Mouse (Mus musculus) heart, embryonic 11.5 days (tissue): ENCODE data around the gene Fntb. TPM values are rescaled to one million over a fixed set of nuclear protein-coding genes. Genes with fewer than 3 reads are reported as not detected.
A peak's percentile ranks its signal among the peaks of the same experiment; 100 is the strongest.

Experiments
- ATAC-seq: fragments of 200-750 bp; cut with Nextera tagmentation; replicated peaks from 2 replicates; pipeline ENCODE4 v1.8.0; 2017; ENCODE audit warnings: moderate library complexity; ENCODE audit not compliant: insufficient number of reproducible peaks, low FRiP score, low TSS enrichment
- H3K27ac ChIP-seq: fragments of 300-500 bp; sonication (generic); 2 replicates; pipeline ENCODE4 v1.5.1; 2014; ENCODE audit warnings: mild to moderate bottlenecking, low read depth, low read length
- H3K27me3 ChIP-seq: fragments of 300-500 bp; sonication (generic); 2 replicates; pipeline ENCODE4 v1.6.1; 2014; ENCODE audit warnings: mild to moderate bottlenecking, low read length, mixed read lengths; ENCODE audit not compliant: control insufficient read depth, insufficient read depth
- H3K36me3 ChIP-seq: fragments of 300-500 bp; sonication (generic); 2 replicates; pipeline ENCODE4 v1.6.1; 2014; ENCODE audit warnings: mild to moderate bottlenecking, low read length, moderate library complexity, mixed read lengths; ENCODE audit not compliant: control insufficient read depth, insufficient read depth
- H3K4me1 ChIP-seq: fragments of 300-500 bp; sonication (generic); 2 replicates; pipeline ENCODE4 v1.6.1; 2014; ENCODE audit warnings: low read length; ENCODE audit not compliant: control insufficient read depth, insufficient read depth
- H3K4me2 ChIP-seq: fragments of 300-500 bp; sonication (generic); 2 replicates; pipeline ENCODE4 v1.6.1; 2014; ENCODE audit warnings: mild to moderate bottlenecking, moderate library complexity
- H3K4me3 ChIP-seq: fragments of 300-500 bp; sonication (generic); 2 replicates; pipeline ENCODE4 v1.5.1; 2014; ENCODE audit warnings: low read depth, low read length
- H3K9ac ChIP-seq: fragments of 300-500 bp; sonication (generic); 2 replicates; pipeline ENCODE4 v1.6.1; 2014; ENCODE audit warnings: mild to moderate bottlenecking, low read depth, low read length, moderate library complexity
- H3K9me3 ChIP-seq: fragments of 300-500 bp; sonication (generic); replicated peaks from 2 replicates; pipeline ENCODE4 v1.6.1; 2016; ENCODE audit warnings: low read length; ENCODE audit not compliant: control insufficient read depth
- WGBS: fragments of 180-500 bp; shearing (Covaris S2); extraction: QIAGEN DNeasy Blood & Tissue Kit; methylation state at CpG from one replicate; pipeline ENCODE4 v1.1.7; 2014; ENCODE audit not compliant: insufficient replicate concordance; 5-methylcytosine and 5-hydroxymethylcytosine counted together
- polyA plus RNA-seq: library from polyadenylated mRNA; unstranded; fragments of >200 nt; fragmentation: Nextera tagmentation; extraction: Ambion mirVana; gene quantifications from 2 replicates; pipeline ENCODE4 v1.2.1, GENCODE M21; 2014

Fntb gene
- polyA plus RNA-seq, 1 experiment from 2014 or later = 30.7 TPM

GRCm38 (mm10) chr12:76874826-76875225 lies 109.4 kb downstream of the Fntb start:
- ATAC-seq = no peak
- no peak overlapping the region for H3K4me2 ChIP-seq
- no peaks in the 10 kb centered on the region for H3K27me3 ChIP-seq
- no peak overlapping the region for H3K9ac ChIP-seq
- H3K27ac ChIP-seq = no peak overlapping the region
- H3K9me3 ChIP-seq = no peaks in the 10 kb centered on the region
- peaks cover 10% of the 10 kb centered on the region for H3K4me1 ChIP-seq
- WGBS = 67% methylated on average over 9 of the region's 9 CpGs
- H3K4me3 ChIP-seq = no peak overlapping the region
- H3K36me3 ChIP-seq = no peaks in the 10 kb centered on the region

DNA sequence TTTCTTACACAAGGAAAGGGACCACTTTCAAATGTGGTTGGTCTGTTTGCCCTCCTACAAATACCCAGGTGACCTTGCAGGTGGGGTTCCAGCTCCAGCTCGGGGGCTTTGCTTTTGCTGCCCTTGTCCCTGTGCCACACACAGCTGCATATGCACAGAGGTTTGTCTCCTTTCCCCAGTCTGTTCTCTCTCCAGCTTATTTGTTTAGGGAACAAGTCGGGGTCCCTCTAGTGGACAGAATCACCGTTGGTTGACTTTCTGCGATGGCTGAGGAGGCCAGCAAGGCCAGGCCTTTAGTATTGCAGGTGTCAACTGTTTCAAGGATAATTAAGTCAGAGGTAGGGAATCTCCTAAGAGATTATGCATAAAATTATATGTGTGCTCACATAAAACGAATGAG lies 113.9 kb downstream of the Fntb start:
- ATAC-seq = no peak

GRCm38 (mm10) chr12:76880131-76880530 lies 114.7 kb downstream of the Fntb start:
- ATAC-seq = no peak

More for the DNA sequence above, 113.9 kb downstream of the Fntb start:
- WGBS = 4% methylated on average over 5 of the region's 5 CpGs
- Histone ChIP-seq H3K4me3 (no peak overlapping the region), H3K9ac (no peak overlapping the region), H3K27ac (no peak overlapping the region), H3K4me1 (peaks cover 9% of the 10 kb centered on the region; the same call in 1 of the 2 replicates), H3K9me3 (no peaks in the 10 kb centered on the region), H3K4me2 (no peak overlapping the region), H3K36me3 (no peaks in the 10 kb centered on the region), H3K27me3 (no peaks in the 10 kb centered on the region)

GRCm38 (mm10) chr12:76883824-76884223 lies 118.4 kb downstream of the Fntb start:
- 37% methylated on average over 9 of the region's 9 CpGs for WGBS
- H3K27me3 ChIP-seq = no peaks in the 10 kb centered on the region
- H3K4me1 ChIP-seq = peaks cover 9% of the 10 kb centered on the region; the same call in 1 of the 2 replicates
- no peaks in the 10 kb centered on the region for H3K36me3 ChIP-seq
- H3K4me2 ChIP-seq = peak overlapping the region; percentile 9; the same call in 1 of the 2 replicates
- peak; percentile 67; the same call in 1 of the 2 replicates for ATAC-seq
- no peak overlapping the region for H3K4me3 ChIP-seq
- H3K27ac ChIP-seq = 0 out of 2 replicates have a peak overlapping the region, but pooled peaks have one; percentile 18
- no peak overlapping the region for H3K9ac ChIP-seq
- no peaks in the 10 kb centered on the region for H3K9me3 ChIP-seq

More at GRCm38 (mm10) chr12:76880131-76880530, 114.7 kb downstream of the Fntb start:
- no peaks in the 10 kb centered on the region for H3K36me3 ChIP-seq
- no peak overlapping the region for H3K4me3 ChIP-seq
- H3K4me2 ChIP-seq = no peak overlapping the region
- H3K9me3 ChIP-seq = no peaks in the 10 kb centered on the region
- no peak overlapping the region for H3K27ac ChIP-seq
- H3K9ac ChIP-seq = no peak overlapping the region
- peaks cover 9% of the 10 kb centered on the region; the same call in 1 of the 2 replicates for H3K4me1 ChIP-seq
- H3K27me3 ChIP-seq = no peaks in the 10 kb centered on the region
- 82% methylated on average over 4 of the region's 4 CpGs for WGBS

DNA sequence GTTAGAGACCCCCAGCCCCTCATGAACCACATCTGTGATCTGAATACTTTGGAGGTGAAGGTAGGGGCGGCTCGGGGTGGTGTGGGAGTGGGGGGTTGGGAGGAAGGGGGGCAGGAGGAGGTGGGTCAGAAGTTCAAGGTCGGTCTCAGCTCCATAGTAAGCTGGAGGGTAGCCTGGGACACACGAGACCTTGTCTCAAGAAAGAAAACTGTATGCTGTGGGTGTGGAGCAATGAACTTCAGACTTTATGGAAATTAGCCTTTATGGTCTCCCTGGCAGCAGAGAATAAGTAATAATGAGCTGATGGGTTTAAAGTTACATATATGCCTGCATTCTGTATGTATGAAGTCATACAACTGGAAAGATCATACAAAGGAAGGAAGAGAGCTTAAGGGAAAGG lies 119.7 kb downstream of the Fntb start:
- Histone ChIP-seq H3K36me3 (no peaks in the 10 kb centered on the region), H3K27ac (no peak overlapping the region)
- 90% methylated on average over 4 of the region's 4 CpGs for WGBS

GRCm38 (mm10) chr12:76886826-76887225 lies 121.4 kb downstream of the Fntb start:
- Histone ChIP-seq H3K36me3 (no peaks in the 10 kb centered on the region), H3K27me3 (no peaks in the 10 kb centered on the region), H3K27ac (no peak overlapping the region), H3K9ac (no peak overlapping the region), H3K4me1 (peaks cover 14% of the 10 kb centered on the region; the same call in 1 of the 2 replicates), H3K9me3 (no peaks in the 10 kb centered on the region), H3K4me2 (no peak overlapping the region), H3K4me3 (no peak overlapping the region)
- no peak for ATAC-seq
- WGBS = 85% methylated on average over 7 of the region's 7 CpGs

More for the DNA sequence above, 119.7 kb downstream of the Fntb start:
- Histone ChIP-seq H3K4me1 (peaks cover 9% of the 10 kb centered on the region; the same call in 1 of the 2 replicates), H3K9me3 (no peaks in the 10 kb centered on the region), H3K4me3 (no peak overlapping the region), H3K27me3 (no peaks in the 10 kb centered on the region), H3K9ac (no peak overlapping the region), H3K4me2 (no peak overlapping the region)
- ATAC-seq = no peak

DNA sequence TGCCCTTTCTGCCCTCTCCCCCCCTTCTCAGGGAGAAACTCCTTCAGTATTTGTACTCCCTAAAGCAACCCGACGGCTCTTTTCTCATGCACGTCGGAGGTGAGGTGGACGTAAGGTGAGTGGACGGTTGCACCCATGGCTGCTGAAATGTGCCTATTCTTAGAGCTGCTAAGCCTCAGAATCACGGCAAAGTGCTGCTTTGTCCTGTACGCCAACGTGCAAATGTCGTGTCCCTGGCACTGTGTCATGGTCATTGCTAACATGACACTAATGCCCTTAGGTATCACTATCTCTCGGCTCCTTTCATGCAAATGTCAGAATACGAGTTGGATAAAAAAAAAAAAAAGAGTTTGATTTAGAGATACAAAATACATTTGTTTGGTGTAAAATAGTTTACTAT lies 122.6 kb downstream of the Fntb start:
- peaks cover 14% of the 10 kb centered on the region; the same call in 1 of the 2 replicates for H3K4me1 ChIP-seq
- no peaks in the 10 kb centered on the region for H3K27me3 ChIP-seq
- H3K36me3 ChIP-seq = no peaks in the 10 kb centered on the region
- H3K4me2 ChIP-seq = no peak overlapping the region
- no peak for ATAC-seq
- no peak overlapping the region for H3K27ac ChIP-seq
- no peak overlapping the region for H3K4me3 ChIP-seq
- no peak overlapping the region for H3K9ac ChIP-seq
- no peaks in the 10 kb centered on the region for H3K9me3 ChIP-seq
- WGBS = 76% methylated on average over 12 of the region's 12 CpGs

DNA sequence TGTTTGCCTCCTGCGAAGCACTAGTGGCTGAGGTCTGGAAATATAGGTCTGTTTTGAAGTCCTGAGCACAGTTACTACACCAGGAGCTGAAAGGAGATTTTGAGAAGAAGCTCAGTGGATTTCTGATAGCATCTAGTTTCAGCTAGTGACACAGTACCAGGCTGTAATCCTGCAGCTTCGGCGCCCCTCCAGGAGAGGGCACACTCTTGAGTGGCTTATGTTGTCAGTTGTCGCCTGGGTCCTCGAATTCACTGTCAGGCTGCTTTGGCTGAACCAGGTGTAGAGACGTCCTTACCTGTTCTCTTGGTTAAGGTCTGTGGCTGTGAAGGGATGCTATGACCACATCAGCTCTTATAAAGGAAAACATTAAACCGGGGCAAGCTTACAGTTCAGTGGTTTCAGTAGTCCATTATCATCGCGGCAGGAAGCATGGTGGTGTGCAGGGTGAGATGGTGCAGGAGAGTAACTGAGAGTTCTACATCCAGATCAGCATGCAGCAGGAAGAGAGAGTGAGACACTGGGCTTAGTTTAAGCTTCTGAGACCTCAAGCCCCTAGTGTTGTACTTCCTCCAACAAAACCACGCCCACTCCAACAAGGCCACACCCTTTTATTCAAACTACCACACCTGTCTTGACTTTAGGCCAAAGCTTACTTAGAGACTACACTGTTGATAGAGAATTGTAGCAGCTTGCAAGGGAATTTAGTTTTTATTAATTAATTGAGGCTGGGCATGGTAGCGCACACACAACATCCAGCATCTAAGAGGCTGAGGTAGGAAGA lies 124.2 kb downstream of the Fntb start:
- no peak for ATAC-seq
- H3K4me2 ChIP-seq = no peak overlapping the region
- WGBS = 82% methylated on average over 11 of the region's 11 CpGs
- no peak overlapping the region for H3K4me3 ChIP-seq
- H3K9me3 ChIP-seq = no peaks in the 10 kb centered on the region
- H3K27ac ChIP-seq = no peak overlapping the region
- no peaks in the 10 kb centered on the region for H3K36me3 ChIP-seq
- no peaks in the 10 kb centered on the region for H3K27me3 ChIP-seq
- H3K4me1 ChIP-seq = peaks cover 5% of the 10 kb centered on the region; the same call in 1 of the 2 replicates
- no peak overlapping the region for H3K9ac ChIP-seq
